Mouse (Mus musculus): ENCODE data around the gene Osbpl7. TPM values are rescaled to one million over a fixed set of nuclear protein-coding genes. Genes with fewer than 3 reads are reported as not detected.
A peak's percentile ranks its signal among the peaks of the same experiment; 100 is the strongest.

The Osbpl7 gene
- 8.2 and 17.7 TPM in 2 replicates for polyA plus RNA-seq (2011; ENCODE audit: insufficient read depth, insufficient read length, low replicate concordance, missing spikeins)

GRCm38 (mm10) chr11:97050216-97050943 is at the start of gene Osbpl7:
Gene Osbpl7, plus strand, starts transcription at chr11:97050628.
- Histone ChIP-seq H3K4me3 (replicated peaks; ENCODE audit: control insufficient read depth, low read depth, low read length) (peak within 1 kb of the TSS; percentile 93), H3K27ac (ENCODE audit: control insufficient read depth, insufficient read depth, low read depth, low read length, poor library complexity) (peak within 1 kb of the TSS; percentile 47), H3K4me1 (ENCODE audit: control insufficient read depth, insufficient read depth, low read length) (peaks cover 5% of the 10 kb centered on the region)
- TF ChIP-seq CTCF (IDR thresholded peaks at IDR 0.05; ENCODE audit: control insufficient read depth, insufficient read depth, low read length) = peak; percentile 32; the same call in 1 of the 2 replicates
- peak; percentile 58; the same call in 1 of the 2 replicates for TF ChIP-seq POLR2A (IDR thresholded peaks at IDR 0.05; ENCODE audit: borderline replicate concordance, control insufficient read depth, low read depth, low read length)
- 2% methylated on average over 18 of the region's 18 CpGs for WGBS

DNA sequence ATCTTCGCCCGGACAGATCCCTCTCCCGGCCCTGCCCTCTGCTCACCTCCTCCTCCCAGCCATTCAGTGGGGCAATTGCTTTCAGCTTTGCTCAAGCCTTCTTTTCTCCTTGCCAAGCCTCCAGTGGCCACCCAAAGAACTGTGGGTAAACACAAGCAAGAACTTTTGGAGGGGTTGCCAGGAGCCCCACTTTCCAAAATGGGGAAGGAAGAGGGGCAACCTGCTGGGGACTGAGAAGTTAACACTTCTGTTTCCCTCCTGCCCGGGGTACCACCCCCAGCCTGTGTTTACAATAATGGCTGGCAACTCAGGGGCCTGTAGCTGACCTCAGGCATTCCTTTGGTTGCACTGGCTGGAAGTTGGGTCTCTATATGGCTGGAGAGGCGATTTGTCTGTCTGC is 47.3 kb upstream of the Osbpl7 start:
- TF ChIP-seq POLR2A (IDR thresholded peaks at IDR 0.05; ENCODE audit: borderline replicate concordance, control insufficient read depth, low read depth, low read length) (no peak), CTCF (IDR thresholded peaks at IDR 0.05; ENCODE audit: control insufficient read depth, insufficient read depth, low read length) (no peak)
- Histone ChIP-seq H3K27ac (ENCODE audit: control insufficient read depth, insufficient read depth, low read depth, low read length, poor library complexity) (no peak overlapping the region), H3K4me3 (replicated peaks; ENCODE audit: control insufficient read depth, low read depth, low read length) (no peak overlapping the region), H3K4me1 (ENCODE audit: control insufficient read depth, insufficient read depth, low read length) (peaks cover 3% of the 10 kb centered on the region; the same call in 1 of the 2 replicates)
- WGBS = 42% methylated on average over 5 of the region's 5 CpGs

GRCm38 (mm10) chr11:97007093-97007794 is 43.2 kb upstream of the Osbpl7 start:
- no peak overlapping the region for H3K27ac ChIP-seq (ENCODE audit: control insufficient read depth, insufficient read depth, low read depth, low read length, poor library complexity)
- H3K4me1 ChIP-seq (ENCODE audit: control insufficient read depth, insufficient read depth, low read length) = peaks cover 3% of the 10 kb centered on the region; the same call in 1 of the 2 replicates
- H3K4me3 ChIP-seq (replicated peaks; ENCODE audit: control insufficient read depth, low read depth, low read length) = no peak overlapping the region
- no peak for TF ChIP-seq CTCF (IDR thresholded peaks at IDR 0.05; ENCODE audit: control insufficient read depth, insufficient read depth, low read length)
- no peak for TF ChIP-seq POLR2A (IDR thresholded peaks at IDR 0.05; ENCODE audit: borderline replicate concordance, control insufficient read depth, low read depth, low read length)
- 66% methylated on average over 9 of the region's 9 CpGs for WGBS

DNA sequence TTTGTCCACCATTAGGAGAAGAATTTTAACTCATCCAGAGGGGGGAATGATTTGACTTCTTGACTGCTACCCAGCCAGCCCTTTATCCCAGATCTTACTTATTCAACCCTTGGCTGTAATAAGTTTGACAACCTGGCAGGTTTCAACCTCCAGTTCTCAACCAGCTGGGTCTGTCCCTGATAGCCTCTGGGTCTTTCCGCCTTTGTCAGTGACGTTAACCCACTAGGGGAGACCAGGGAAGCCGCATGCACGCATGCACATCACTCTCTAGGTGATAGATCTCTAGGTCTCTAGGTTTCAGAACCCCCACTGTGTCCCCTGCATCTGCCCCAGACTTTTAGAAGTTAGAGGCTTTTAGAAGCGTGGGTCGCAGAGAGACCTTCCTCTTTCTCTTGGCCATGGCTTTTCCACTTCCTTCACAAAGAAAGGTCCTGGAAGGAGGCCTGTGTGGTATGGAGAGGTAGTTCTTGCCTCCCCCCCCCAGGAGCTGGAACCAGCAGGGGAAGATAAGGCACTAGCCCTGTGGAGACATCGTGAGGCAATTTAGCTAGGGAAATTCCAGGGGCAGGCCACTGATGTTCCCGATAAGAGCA is 41.1 kb upstream of the Osbpl7 start:
- TF ChIP-seq CTCF (IDR thresholded peaks at IDR 0.05; ENCODE audit: control insufficient read depth, insufficient read depth, low read length) (no peak), POLR2A (IDR thresholded peaks at IDR 0.05; ENCODE audit: borderline replicate concordance, control insufficient read depth, low read depth, low read length) (no peak)
- WGBS = 52% methylated on average over 8 of the region's 8 CpGs
- Histone ChIP-seq H3K27ac (ENCODE audit: control insufficient read depth, insufficient read depth, low read depth, low read length, poor library complexity) (no peak overlapping the region), H3K4me3 (replicated peaks; ENCODE audit: control insufficient read depth, low read depth, low read length) (no peak overlapping the region), H3K4me1 (ENCODE audit: control insufficient read depth, insufficient read depth, low read length) (peaks cover 3% of the 10 kb centered on the region; the same call in 1 of the 2 replicates)

DNA sequence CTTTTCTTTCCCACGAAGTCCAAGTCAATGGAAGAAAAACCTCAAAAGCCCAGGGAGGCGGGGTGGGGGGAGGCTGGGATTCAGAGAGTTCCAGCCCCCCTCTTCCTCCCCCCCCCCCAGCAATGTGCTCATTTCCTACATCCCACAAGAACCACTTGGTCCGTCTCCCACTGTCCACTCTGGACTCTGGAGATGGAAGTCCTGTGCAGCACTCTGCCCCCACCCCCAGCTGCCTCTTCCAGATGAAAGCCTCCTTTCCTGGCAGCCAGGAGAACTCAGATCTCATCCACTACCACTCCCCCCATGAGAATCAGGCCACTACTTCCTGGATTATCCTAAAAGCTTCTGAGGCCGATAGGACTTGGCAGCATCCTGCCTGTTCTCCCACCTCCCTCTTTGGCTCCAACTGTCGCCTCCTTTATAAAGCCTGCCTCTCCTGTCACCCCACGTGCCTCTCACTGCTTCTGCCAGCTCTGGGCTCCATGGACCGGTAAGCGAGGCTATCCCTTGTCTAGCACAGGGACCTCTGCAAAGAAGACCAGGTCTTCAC is 37.2 kb upstream of the Osbpl7 start, which contains the start of gene Sp6:
TSS of gene Sp6 (plus strand) at position 274 of the 550 bp plus-strand sequence.
- Histone ChIP-seq H3K4me3 (replicated peaks; ENCODE audit: control insufficient read depth, low read depth, low read length) (no peak within 1 kb of the TSS), H3K27ac (ENCODE audit: control insufficient read depth, insufficient read depth, low read depth, low read length, poor library complexity) (no peak within 1 kb of the TSS), H3K4me1 (ENCODE audit: control insufficient read depth, insufficient read depth, low read length) (no peaks in the 10 kb centered on the region)
- TF ChIP-seq CTCF (IDR thresholded peaks at IDR 0.05; ENCODE audit: control insufficient read depth, insufficient read depth, low read length) (no peak), POLR2A (IDR thresholded peaks at IDR 0.05; ENCODE audit: borderline replicate concordance, control insufficient read depth, low read depth, low read length) (no peak)
- 55% methylated on average over 8 of the region's 8 CpGs for WGBS

GRCm38 (mm10) chr11:97017696-97018582 is 32.5 kb upstream of the Osbpl7 start:
- TF ChIP-seq POLR2A (IDR thresholded peaks at IDR 0.05; ENCODE audit: borderline replicate concordance, control insufficient read depth, low read depth, low read length) = no peak
- no peak for TF ChIP-seq CTCF (IDR thresholded peaks at IDR 0.05; ENCODE audit: control insufficient read depth, insufficient read depth, low read length)
- Histone ChIP-seq H3K27ac (ENCODE audit: control insufficient read depth, insufficient read depth, low read depth, low read length, poor library complexity) (no peak overlapping the region), H3K4me1 (ENCODE audit: control insufficient read depth, insufficient read depth, low read length) (no peaks in the 10 kb centered on the region), H3K4me3 (replicated peaks; ENCODE audit: control insufficient read depth, low read depth, low read length) (no peak overlapping the region)
- WGBS = 2% methylated on average over 36 of the region's 36 CpGs

GRCm38 (mm10) chr11:97018583-97019344 is 31.7 kb upstream of the Osbpl7 start:
- H3K4me3 ChIP-seq (replicated peaks; ENCODE audit: control insufficient read depth, low read depth, low read length) = no peak overlapping the region
- no peak overlapping the region for H3K27ac ChIP-seq (ENCODE audit: control insufficient read depth, insufficient read depth, low read depth, low read length, poor library complexity)
- H3K4me1 ChIP-seq (ENCODE audit: control insufficient read depth, insufficient read depth, low read length) = no peaks in the 10 kb centered on the region
- no peak for TF ChIP-seq CTCF (IDR thresholded peaks at IDR 0.05; ENCODE audit: control insufficient read depth, insufficient read depth, low read length)
- TF ChIP-seq POLR2A (IDR thresholded peaks at IDR 0.05; ENCODE audit: borderline replicate concordance, control insufficient read depth, low read depth, low read length) = no peak
- WGBS = 2% methylated on average over 68 of the region's 68 CpGs
